Mouse (Mus musculus): ENCODE results near the gene Nrip1. TPM values are rescaled to one million over a fixed set of nuclear protein-coding genes. Genes with fewer than 3 reads are reported as not detected.

Nrip1 gene
- polyA plus RNA-seq, 1 experiment from 2014 or later = 35.0 TPM

DNA sequence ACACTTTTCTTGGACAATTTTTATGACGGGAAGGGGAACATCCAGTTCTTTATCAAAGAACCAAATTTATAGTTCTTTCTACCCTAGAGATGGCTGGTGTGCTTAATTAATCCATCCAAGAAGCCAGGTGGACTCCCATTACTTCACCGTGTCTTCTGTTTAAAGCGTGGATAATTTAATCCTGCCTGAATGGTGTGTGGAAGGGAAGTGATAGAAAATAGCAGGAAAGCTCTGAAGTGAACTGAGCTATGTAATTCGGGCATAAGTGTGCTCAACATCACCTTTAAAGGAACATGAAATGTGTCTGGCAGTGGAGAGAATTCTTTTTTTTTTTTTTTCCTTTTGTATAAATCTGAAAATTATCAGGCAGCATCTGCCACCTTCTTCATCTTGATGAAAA lies 12.4 kb upstream of the Nrip1 start:
- H3K9ac ChIP-seq (ENCODE audit: low read depth, low read length) = no peak overlapping the region
- H3K4me2 ChIP-seq = no peak overlapping the region
- ATAC-seq (replicated peaks; ENCODE audit: low FRiP score) (no peak), DNase-seq (ENCODE audit: low spot score) (no peak)
- H3K27me3 ChIP-seq (replicated peaks; ENCODE audit: control insufficient read depth, insufficient read depth, low read length) = no peaks in the 10 kb centered on the region
- H3K4me3 ChIP-seq (ENCODE audit: low read depth, low read length) = no peak overlapping the region
- 89% methylated on average over 4 of the region's 4 CpGs for WGBS
- H3K27ac ChIP-seq (ENCODE audit: low read depth, low read length) = no peak overlapping the region
- no peaks in the 10 kb centered on the region for H3K9me3 ChIP-seq (ENCODE audit: control insufficient read depth, low read length)
- no peaks in the 10 kb centered on the region for H3K4me1 ChIP-seq (replicated peaks; ENCODE audit: control insufficient read depth, insufficient read depth, low read length)
- H3K36me3 ChIP-seq (ENCODE audit: control insufficient read depth, insufficient read depth, low read length) = no peaks in the 10 kb centered on the region

- no peaks in the 10 kb centered on the region for H3K27me3 ChIP-seq (replicated peaks; ENCODE audit: control insufficient read depth, insufficient read depth, low read length)
- no peaks in the 10 kb centered on the region; the same call in 1 of the 2 replicates for H3K4me1 ChIP-seq (replicated peaks; ENCODE audit: control insufficient read depth, insufficient read depth, low read length)
- H3K4me3 ChIP-seq (ENCODE audit: low read depth, low read length) = no peak overlapping the region
- H3K9ac ChIP-seq (ENCODE audit: low read depth, low read length) = no peak overlapping the region
- no peaks in the 10 kb centered on the region for H3K36me3 ChIP-seq (ENCODE audit: control insufficient read depth, insufficient read depth, low read length)
- DNase-seq (ENCODE audit: low spot score) = no peak
- H3K9me3 ChIP-seq (ENCODE audit: control insufficient read depth, low read length) = no peaks in the 10 kb centered on the region
- H3K27ac ChIP-seq (ENCODE audit: low read depth, low read length) = no peak overlapping the region
- WGBS = 77% methylated on average over 3 of the region's 3 CpGs
- ATAC-seq (replicated peaks; ENCODE audit: low FRiP score) = no peak
- H3K4me2 ChIP-seq = no peak overlapping the region
These were observed 3.6 kb upstream of the Nrip1 start for GRCm38 (mm10) chr16:76377211-76377610.

DNA sequence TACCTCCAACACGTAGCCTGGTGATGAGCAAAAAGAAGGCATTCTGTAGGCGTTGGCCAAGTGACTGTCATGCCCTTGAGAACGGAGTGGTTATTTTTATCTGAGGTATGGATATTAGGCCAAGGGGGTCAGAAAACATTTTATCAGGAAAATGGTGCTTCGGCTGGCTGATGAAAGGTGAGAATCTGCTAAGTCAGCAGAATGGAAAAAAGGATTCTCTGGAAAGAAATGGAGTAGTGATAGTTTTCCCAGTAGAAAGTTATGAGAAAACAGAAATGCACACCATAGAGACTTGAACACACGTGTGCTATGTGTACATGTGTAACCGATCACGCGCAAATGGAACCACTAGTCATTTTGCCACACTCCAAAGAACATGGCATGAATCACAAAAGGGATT lies 3.0 kb upstream of the Nrip1 start:
- Histone ChIP-seq H3K27ac (ENCODE audit: low read depth, low read length) (no peak overlapping the region), H3K9ac (ENCODE audit: low read depth, low read length) (no peak overlapping the region), H3K4me3 (ENCODE audit: low read depth, low read length) (no peak overlapping the region), H3K9me3 (ENCODE audit: control insufficient read depth, low read length) (no peaks in the 10 kb centered on the region), H3K4me1 (replicated peaks; ENCODE audit: control insufficient read depth, insufficient read depth, low read length) (no peaks in the 10 kb centered on the region; the same call in 1 of the 2 replicates), H3K4me2 (no peak overlapping the region), H3K27me3 (replicated peaks; ENCODE audit: control insufficient read depth, insufficient read depth, low read length) (no peaks in the 10 kb centered on the region), H3K36me3 (ENCODE audit: control insufficient read depth, insufficient read depth, low read length) (no peaks in the 10 kb centered on the region)
- 85% methylated on average over 8 of the region's 8 CpGs for WGBS
- DNase-seq (ENCODE audit: low spot score) (no peak), ATAC-seq (replicated peaks; ENCODE audit: low FRiP score) (no peak)

DNA sequence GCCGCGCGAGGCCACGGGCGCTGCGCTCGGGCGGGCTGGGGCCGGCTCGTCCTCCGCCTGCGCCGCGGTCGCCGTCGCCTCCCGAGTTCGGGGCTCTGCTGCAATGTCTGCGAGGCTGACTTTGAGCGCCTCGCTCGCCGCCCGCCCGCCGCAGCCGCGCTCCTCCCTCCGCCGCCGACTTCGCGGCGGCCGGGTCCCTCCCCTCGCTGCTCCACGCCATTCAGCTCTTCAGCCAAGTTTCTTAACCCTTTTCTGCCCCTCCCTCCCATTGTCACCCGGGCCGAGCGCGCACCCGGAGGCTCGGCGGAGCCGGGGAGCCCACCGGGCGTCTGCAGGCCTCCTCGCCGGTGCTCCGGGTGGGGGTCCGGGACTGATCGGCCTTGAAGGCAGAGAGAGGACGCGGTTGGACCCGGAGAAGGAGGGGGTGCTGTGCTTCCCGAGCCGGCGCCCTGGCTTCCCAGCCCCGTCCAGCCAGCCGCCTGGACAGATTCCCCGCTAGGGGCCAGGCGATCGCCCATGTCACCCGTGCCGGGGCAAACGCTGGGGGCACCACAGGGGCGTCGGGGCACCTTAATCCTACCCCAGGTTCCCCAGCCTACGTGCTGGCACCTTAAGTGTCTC lies 576 bp downstream of the Nrip1 start:
- Histone ChIP-seq H3K4me2 (peak overlapping the region; percentile 84), H3K9me3 (ENCODE audit: control insufficient read depth, low read length) (no peaks in the 10 kb centered on the region), H3K9ac (ENCODE audit: low read depth, low read length) (peak overlapping the region; percentile 95), H3K27me3 (replicated peaks; ENCODE audit: control insufficient read depth, insufficient read depth, low read length) (no peaks in the 10 kb centered on the region), H3K4me1 (replicated peaks; ENCODE audit: control insufficient read depth, insufficient read depth, low read length) (peaks cover 20% of the 10 kb centered on the region), H3K36me3 (ENCODE audit: control insufficient read depth, insufficient read depth, low read length) (no peaks in the 10 kb centered on the region), H3K27ac (ENCODE audit: low read depth, low read length) (peak overlapping the region; percentile 97), H3K4me3 (ENCODE audit: low read depth, low read length) (peak overlapping the region; percentile 76)
- under 1% methylated on average over 61 of the region's 70 CpGs for WGBS
- DNase-seq (ENCODE audit: low spot score) (peak; percentile 87), ATAC-seq (replicated peaks; ENCODE audit: low FRiP score) (peak; percentile 88)

DNA sequence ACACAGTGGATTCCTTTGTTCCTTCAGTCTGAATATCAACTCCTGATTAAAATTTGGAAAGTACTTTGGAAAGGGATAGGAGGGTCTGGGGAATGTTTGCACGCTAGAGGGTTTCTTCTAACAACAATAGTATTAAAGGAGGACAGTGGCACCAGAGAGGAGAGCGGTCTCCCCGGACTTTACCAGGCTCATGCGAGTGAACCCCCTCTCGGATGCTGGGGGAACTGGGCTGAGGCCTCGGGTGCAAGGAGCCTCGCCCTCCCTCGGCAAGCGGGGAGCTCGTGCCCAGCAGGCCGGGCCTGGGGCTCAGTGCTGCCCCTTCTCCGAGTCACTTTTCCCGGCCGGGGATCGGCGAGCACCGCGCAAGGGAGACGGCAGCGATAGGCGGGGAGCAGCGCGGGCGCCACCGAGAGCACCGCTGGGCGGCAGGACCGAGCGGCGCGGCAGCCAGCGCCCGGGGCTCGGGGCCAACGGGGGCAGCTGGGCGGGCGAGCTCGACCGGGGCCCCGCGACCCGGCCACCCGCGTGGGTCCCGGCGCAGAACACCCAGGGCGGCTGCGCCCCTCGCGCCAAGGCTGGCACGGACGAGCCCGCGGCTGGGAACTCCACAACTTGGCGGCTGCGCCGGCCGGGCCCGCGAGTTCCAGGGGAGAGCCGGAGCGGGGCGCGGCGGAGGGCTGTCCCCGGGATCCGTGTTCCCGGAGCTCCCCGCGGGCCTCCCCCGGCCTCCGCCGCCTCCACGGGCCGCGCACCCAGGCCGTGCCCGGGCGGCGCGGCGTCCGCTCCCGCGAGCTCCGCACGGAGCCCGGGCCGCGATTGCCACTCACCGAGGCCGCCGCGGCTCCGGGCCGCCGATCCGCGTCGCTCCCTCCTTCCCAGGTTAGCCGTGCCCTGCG lies 1.3 kb downstream of the Nrip1 start:
- Histone ChIP-seq H3K9me3 (ENCODE audit: control insufficient read depth, low read length) (no peaks in the 10 kb centered on the region), H3K4me3 (ENCODE audit: low read depth, low read length) (peak overlapping the region; percentile 76), H3K4me2 (peak overlapping the region; percentile 84), H3K27me3 (replicated peaks; ENCODE audit: control insufficient read depth, insufficient read depth, low read length) (no peaks in the 10 kb centered on the region), H3K9ac (ENCODE audit: low read depth, low read length) (peak overlapping the region; percentile 95), H3K4me1 (replicated peaks; ENCODE audit: control insufficient read depth, insufficient read depth, low read length) (peaks cover 27% of the 10 kb centered on the region), H3K27ac (ENCODE audit: low read depth, low read length) (peak overlapping the region; percentile 97), H3K36me3 (ENCODE audit: control insufficient read depth, insufficient read depth, low read length) (peaks cover 2% of the 10 kb centered on the region; the same call in 1 of the 2 replicates)
- ATAC-seq (replicated peaks; ENCODE audit: low FRiP score) = peak; percentile 55
- under 1% methylated on average over 75 of the region's 102 CpGs for WGBS
- peak; percentile 78 for DNase-seq (ENCODE audit: low spot score)

DNA sequence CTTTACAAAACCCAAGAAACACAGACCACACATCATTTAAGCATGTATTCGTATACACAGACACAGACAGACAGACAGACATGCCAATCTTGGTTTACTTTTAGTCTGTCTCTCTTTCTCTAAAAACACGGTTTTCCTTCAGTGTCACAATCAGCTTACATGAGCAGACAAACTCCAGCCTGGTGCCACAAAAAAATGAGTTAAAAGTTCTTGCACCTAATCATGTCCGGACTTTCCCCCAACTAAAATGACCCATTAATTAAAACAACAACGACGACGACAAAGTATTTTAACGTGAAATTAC lies 2.1 kb downstream of the Nrip1 start:
- no peaks in the 10 kb centered on the region for H3K9me3 ChIP-seq (ENCODE audit: control insufficient read depth, low read length)
- peak overlapping the region; percentile 95 for H3K9ac ChIP-seq (ENCODE audit: low read depth, low read length)
- no peak for ATAC-seq (replicated peaks; ENCODE audit: low FRiP score)
- WGBS = 4% methylated on average over 7 of the region's 7 CpGs
- peak overlapping the region; percentile 76 for H3K4me3 ChIP-seq (ENCODE audit: low read depth, low read length)
- peak overlapping the region; percentile 84 for H3K4me2 ChIP-seq
- peaks cover 34% of the 10 kb centered on the region for H3K4me1 ChIP-seq (replicated peaks; ENCODE audit: control insufficient read depth, insufficient read depth, low read length)
- peaks cover 4% of the 10 kb centered on the region; the same call in 1 of the 2 replicates for H3K36me3 ChIP-seq (ENCODE audit: control insufficient read depth, insufficient read depth, low read length)
- peak overlapping the region; percentile 97 for H3K27ac ChIP-seq (ENCODE audit: low read depth, low read length)
- no peak for DNase-seq (ENCODE audit: low spot score)
- H3K27me3 ChIP-seq (replicated peaks; ENCODE audit: control insufficient read depth, insufficient read depth, low read length) = no peaks in the 10 kb centered on the region

DNA sequence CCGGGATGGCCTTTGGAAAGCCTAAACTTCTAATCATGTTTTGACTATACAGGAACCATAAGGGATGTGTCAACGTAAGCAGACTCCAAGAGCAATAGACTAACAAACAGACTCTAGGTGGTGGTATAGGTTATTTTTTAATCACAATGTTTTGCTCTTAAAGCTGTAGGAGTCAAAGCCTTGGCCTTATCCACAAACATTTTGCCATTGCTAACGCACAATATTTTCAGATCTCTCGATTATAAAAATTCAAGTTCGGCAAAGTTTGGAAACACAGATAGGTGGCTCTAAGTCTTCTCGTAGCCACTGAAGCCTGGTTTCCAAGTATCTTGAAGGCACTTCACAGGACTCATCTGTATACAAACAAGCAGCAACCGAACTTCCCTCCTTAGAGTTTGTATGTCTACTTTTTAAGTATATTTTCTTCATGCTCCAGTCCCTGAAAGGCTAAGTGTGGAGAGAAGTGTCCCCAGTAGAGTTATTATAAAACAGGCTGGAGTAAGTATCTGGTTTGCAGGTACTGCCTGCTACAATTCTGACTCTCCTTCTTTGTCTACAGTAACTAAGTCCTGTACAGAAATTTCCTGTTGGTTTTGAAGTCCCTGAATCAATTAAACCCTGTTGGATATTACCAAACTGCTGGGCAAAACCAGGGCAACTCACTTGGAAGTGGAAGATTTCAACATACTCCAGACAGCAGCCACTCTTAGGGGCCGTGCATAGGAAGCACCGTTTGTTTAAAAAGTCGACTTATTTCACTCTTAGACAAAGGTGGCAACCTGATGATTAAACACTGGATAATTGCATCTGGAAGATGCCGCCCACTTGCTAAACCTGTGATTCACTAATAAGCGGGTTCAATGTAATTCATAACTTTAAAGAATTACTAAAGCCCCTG lies 2.7 kb downstream of the Nrip1 start:
- Histone ChIP-seq H3K36me3 (ENCODE audit: control insufficient read depth, insufficient read depth, low read length) (peaks cover 4% of the 10 kb centered on the region; the same call in 1 of the 2 replicates), H3K27ac (ENCODE audit: low read depth, low read length) (peak overlapping the region; percentile 97), H3K4me3 (ENCODE audit: low read depth, low read length) (peak overlapping the region; percentile 76), H3K4me2 (peak overlapping the region; percentile 84), H3K9ac (ENCODE audit: low read depth, low read length) (peak overlapping the region; percentile 95), H3K9me3 (ENCODE audit: control insufficient read depth, low read length) (no peaks in the 10 kb centered on the region), H3K27me3 (replicated peaks; ENCODE audit: control insufficient read depth, insufficient read depth, low read length) (no peaks in the 10 kb centered on the region), H3K4me1 (replicated peaks; ENCODE audit: control insufficient read depth, insufficient read depth, low read length) (peaks cover 39% of the 10 kb centered on the region)
- DNase-seq (ENCODE audit: low spot score) = no peak
- WGBS = 29% methylated on average over 12 of the region's 12 CpGs
- ATAC-seq (replicated peaks; ENCODE audit: low FRiP score) = no peak

DNA sequence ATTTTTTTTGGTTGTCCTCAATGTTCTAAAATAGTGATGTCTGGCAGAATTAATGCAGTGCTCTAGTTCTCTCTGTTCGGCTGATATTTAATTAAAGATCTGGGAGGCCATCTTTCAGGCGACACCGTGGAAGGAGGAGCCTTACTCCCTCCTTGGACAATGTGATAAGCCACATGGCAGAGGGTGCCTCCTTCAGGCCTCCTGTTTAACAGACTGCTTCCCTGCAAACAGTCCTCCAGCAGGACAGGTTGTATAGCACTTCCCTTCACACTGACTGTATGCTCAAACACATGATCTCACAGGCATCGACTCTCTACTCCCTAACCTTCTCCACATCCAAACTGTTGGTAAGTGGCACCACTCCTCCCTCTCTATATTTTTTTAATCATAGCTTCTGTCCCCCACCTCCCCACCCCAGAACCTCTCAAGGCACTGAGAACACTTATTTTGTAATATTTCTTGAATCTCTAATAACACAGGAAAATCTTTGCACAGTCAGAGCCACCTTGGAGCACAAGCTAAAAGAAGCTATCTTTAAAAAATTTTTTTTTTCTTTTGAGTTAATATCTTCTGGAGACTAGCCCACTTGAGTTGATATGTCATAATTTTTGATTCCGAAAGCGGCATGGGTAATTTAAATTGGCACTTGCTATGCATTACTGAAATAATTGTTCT lies 3.4 kb downstream of the Nrip1 start:
- no peaks in the 10 kb centered on the region for H3K9me3 ChIP-seq (ENCODE audit: control insufficient read depth, low read length)
- H3K27me3 ChIP-seq (replicated peaks; ENCODE audit: control insufficient read depth, insufficient read depth, low read length) = no peaks in the 10 kb centered on the region
- DNase-seq (ENCODE audit: low spot score) (no peak), ATAC-seq (replicated peaks; ENCODE audit: low FRiP score) (peak; percentile 78)
- peak overlapping the region; percentile 95 for H3K9ac ChIP-seq (ENCODE audit: low read depth, low read length)
- peaks cover 47% of the 10 kb centered on the region for H3K4me1 ChIP-seq (replicated peaks; ENCODE audit: control insufficient read depth, insufficient read depth, low read length)
- H3K36me3 ChIP-seq (ENCODE audit: control insufficient read depth, insufficient read depth, low read length) = peaks cover 6% of the 10 kb centered on the region
- peak overlapping the region; percentile 97 for H3K27ac ChIP-seq (ENCODE audit: low read depth, low read length)
- 28% methylated on average over 6 of the region's 6 CpGs for WGBS
- peak overlapping the region; percentile 76 for H3K4me3 ChIP-seq (ENCODE audit: low read depth, low read length)
- H3K4me2 ChIP-seq = peak overlapping the region; percentile 84

Data from liver, embryonic 11.5 days (tissue).